Mouse (Mus musculus) ES-E14 (cell line): ENCODE data around the gene Sacs. TPM values are rescaled to one million over a fixed set of nuclear protein-coding genes. Genes with fewer than 3 reads are reported as not detected.

ENCODE experiments used
- DNase-seq: peaks from one replicate; pipeline ENCODE4 v3.0.0-alpha.2; 2013; ENCODE audit warnings: low read depth, low spot score
- H3K27ac ChIP-seq: 2 replicates; pipeline ENCODE4 v1.5.1; 2012; ENCODE audit warnings: low read depth, mild to moderate bottlenecking, low read length, moderate library complexity, mixed read lengths; ENCODE audit not compliant: poor library complexity, insufficient read depth, severe bottlenecking
- H3K36me3 ChIP-seq: 2 replicates; pipeline ENCODE4 v1.6.1; 2012; ENCODE audit warnings: mild to moderate bottlenecking, low read length, moderate library complexity, mixed read lengths; ENCODE audit not compliant: control insufficient read depth, poor library complexity, insufficient read depth, severe bottlenecking
- H3K4me1 ChIP-seq, 2 experiments: fragments of 150-350 bp in 1 of 2; sonication (generic) in 1 of 2; 2 replicates each; pipeline ENCODE4 v1.6.1; 2012; ENCODE audit warnings: low read length in 2 of 2, mild to moderate bottlenecking in 1 of 2, mixed read lengths in 1 of 2; ENCODE audit not compliant: control insufficient read depth in 2 of 2, insufficient read depth in 2 of 2, poor library complexity in 1 of 2
- H3K4me3 ChIP-seq, 2 experiments: fragments of 150-350 bp in 1 of 2; sonication (generic) in 1 of 2; 2 replicates each; pipeline ENCODE4 v1.5.1; 2012; ENCODE audit warnings: low read length in 2 of 2, low read depth in 1 of 2, mild to moderate bottlenecking in 1 of 2, mixed read lengths in 1 of 2; ENCODE audit not compliant: insufficient read depth in 1 of 2, poor library complexity in 1 of 2, severe bottlenecking in 1 of 2
- H3K9ac ChIP-seq: 2 replicates; pipeline ENCODE4 v1.6.1; 2012; ENCODE audit warnings: low read depth, mild to moderate bottlenecking, low read length, mixed read lengths; ENCODE audit not compliant: poor library complexity, insufficient read depth, severe bottlenecking
- H3K9me3 ChIP-seq: fragments of 150-350 bp; sonication (generic); 2 replicates; pipeline ENCODE4 v1.6.1; 2012; ENCODE audit warnings: low read depth, mild to moderate bottlenecking, low read length; ENCODE audit not compliant: control insufficient read depth, insufficient read depth
- CHD2 ChIP-seq: IDR thresholded peaks from 2 replicates; pipeline ENCODE4 v1.6.1; 2014; ENCODE audit warnings: mild to moderate bottlenecking, low read depth, low read length, inconsistent platforms
- HCFC1 ChIP-seq: IDR thresholded peaks from 2 replicates; pipeline ENCODE4 v1.6.1; 2012; ENCODE audit warnings: low read length, inconsistent platforms, borderline replicate concordance; ENCODE audit not compliant: insufficient read depth
- MAFK ChIP-seq: IDR thresholded peaks from 2 replicates; pipeline ENCODE4 v1.6.1; 2014; ENCODE audit warnings: mild to moderate bottlenecking, low read depth, low read length, inconsistent platforms; ENCODE audit not compliant: insufficient read depth
- ZC3H11A ChIP-seq: IDR thresholded peaks from 2 replicates; pipeline ENCODE4 v1.6.1; 2012; ENCODE audit warnings: low read depth, mild to moderate bottlenecking, inconsistent platforms, low read length, borderline replicate concordance
- ZNF384 ChIP-seq: IDR thresholded peaks from 2 replicates; pipeline ENCODE4 v1.6.1; 2012; ENCODE audit warnings: low read depth, low read length, inconsistent platforms
- in situ Hi-C, 2 experiments: fragments of 600-800 bp; cut with MboI; formaldehyde crosslinking; loops; one replicate each; pipeline ENCODE4 v1.15.1; 2025; ENCODE audit warnings: low sequenced_read_pairs in 2 of 2, inconsistent platforms in 1 of 2; ENCODE audit not compliant: unreplicated experiment in 2 of 2
- total RNA-seq: library from RNA; depleted of rRNA; stranded (reverse); fragments of 300-350 nt; gene quantifications from 2 replicates; pipeline ENCODE4 v1.2.3, GENCODE M21; 2012

The Sacs gene
- total RNA-seq, 1 experiment, result 8.3 TPM

- in situ Hi-C loops, result no loop called here
- H3K27ac ChIP-seq, result no peak overlapping the region
- H3K9me3 ChIP-seq, result no peaks in the 10 kb centered on the region
- H3K36me3 ChIP-seq, result no peaks in the 10 kb centered on the region
- no peak overlapping the region for H3K9ac ChIP-seq
- H3K4me3 ChIP-seq, result no peak overlapping the region
- no peaks in the 10 kb centered on the region for H3K4me1 ChIP-seq
- no peak for DNase-seq
- no peak for TF ChIP-seq CHD2
- no peak for TF ChIP-seq ZC3H11A
- no peak for TF ChIP-seq MAFK
These were observed 86.3 kb downstream of the Sacs start for GRCm38 (mm10) chr14:61224387-61225077.

GRCm38 (mm10) chr14:61226151-61226550 lies 87.9 kb downstream of the Sacs start:
- in situ Hi-C loops, result no loop called here
- H3K36me3 ChIP-seq, result no peaks in the 10 kb centered on the region
- DNase-seq, result peak; percentile 3
- no peak overlapping the region for H3K9ac ChIP-seq
- no peak overlapping the region for H3K4me3 ChIP-seq
- H3K27ac ChIP-seq, result no peak overlapping the region
- no peaks in the 10 kb centered on the region for H3K4me1 ChIP-seq
- TF ChIP-seq MAFK (no peak), ZNF384 (no peak), HCFC1 (no peak), CHD2 (no peak), ZC3H11A (no peak)
- H3K9me3 ChIP-seq, result no peaks in the 10 kb centered on the region

DNA sequence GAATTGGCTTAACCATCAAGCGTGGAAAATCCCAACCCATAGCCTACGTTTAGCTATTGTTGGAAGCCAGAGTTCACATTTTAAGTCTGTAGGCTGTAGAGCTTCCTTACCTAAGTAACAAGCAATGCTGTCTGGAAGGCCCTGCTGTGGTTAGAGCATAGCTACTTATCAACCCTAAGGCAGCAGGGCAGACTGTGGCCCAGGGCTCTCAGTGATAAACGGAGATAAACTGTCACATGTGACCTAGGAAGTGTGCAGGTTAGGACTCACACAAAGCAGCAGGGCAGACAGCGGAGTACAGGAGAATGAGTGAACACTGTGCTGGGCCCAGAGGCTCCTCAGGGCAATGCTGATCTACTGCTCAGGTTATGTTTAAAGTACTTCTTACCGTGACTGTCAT lies 91.5 kb downstream of the Sacs start:
- H3K4me3 ChIP-seq, result no peak overlapping the region
- in situ Hi-C loops, result no loop called here
- no peak overlapping the region for H3K9ac ChIP-seq
- no peak overlapping the region for H3K27ac ChIP-seq
- no peak for DNase-seq
- H3K36me3 ChIP-seq, result no peaks in the 10 kb centered on the region
- no peaks in the 10 kb centered on the region for H3K4me1 ChIP-seq
- TF ChIP-seq CHD2 (no peak), ZC3H11A (no peak), ZNF384 (no peak), MAFK (no peak), HCFC1 (no peak)
- H3K9me3 ChIP-seq, result no peaks in the 10 kb centered on the region

GRCm38 (mm10) chr14:61230179-61230578 lies 91.9 kb downstream of the Sacs start:
- no peak for DNase-seq
- no peaks in the 10 kb centered on the region for H3K4me1 ChIP-seq
- H3K9me3 ChIP-seq, result no peaks in the 10 kb centered on the region
- no peaks in the 10 kb centered on the region for H3K36me3 ChIP-seq
- in situ Hi-C loops, result no loop called here
- H3K27ac ChIP-seq, result no peak overlapping the region
- no peak for TF ChIP-seq CHD2
- TF ChIP-seq HCFC1, result no peak
- TF ChIP-seq MAFK, result no peak
- TF ChIP-seq ZNF384, result no peak
- no peak for TF ChIP-seq ZC3H11A
- no peak overlapping the region for H3K4me3 ChIP-seq
- no peak overlapping the region for H3K9ac ChIP-seq

GRCm38 (mm10) chr14:61232016-61232568 lies 93.8 kb downstream of the Sacs start:
- Histone ChIP-seq H3K4me1 (no peaks in the 10 kb centered on the region), H3K9ac (no peak overlapping the region), H3K9me3 (no peaks in the 10 kb centered on the region), H3K36me3 (no peaks in the 10 kb centered on the region), H3K27ac (no peak overlapping the region), H3K4me3 (no peak overlapping the region)
- TF ChIP-seq MAFK, result no peak
- no peak for TF ChIP-seq CHD2
- TF ChIP-seq ZNF384, result no peak
- no peak for TF ChIP-seq ZC3H11A
- no peak for TF ChIP-seq HCFC1
- in situ Hi-C loops, result no loop called here
- DNase-seq, result no peak
